Mouse (Mus musculus) embryonic facial prominence, embryonic 14.5 days (tissue): ENCODE results near the gene Amhr2. TPM values are rescaled to one million over a fixed set of nuclear protein-coding genes. Genes with fewer than 3 reads are reported as not detected.

Experiments
- ATAC-seq: fragments of 200-750 bp; cut with Nextera tagmentation; 2 replicates; pipeline ENCODE4 v1.8.0; 2017; ENCODE audit warnings: low read depth, moderate number of reproducible peaks, moderate TSS enrichment
- DNase-seq: peaks from one replicate; pipeline ENCODE4 v3.0.0-alpha.2; 2015; ENCODE audit warnings: low spot score
- H3K27ac ChIP-seq: fragments of 300-500 bp; sonication (generic); replicated peaks from 2 replicates; pipeline ENCODE4 v1.5.1; 2014; ENCODE audit warnings: low read depth, mild to moderate bottlenecking, low read length, moderate library complexity
- H3K27me3 ChIP-seq: fragments of 300-500 bp; sonication (generic); replicated peaks from 2 replicates; pipeline ENCODE4 v1.6.1; 2014; ENCODE audit warnings: low read length; ENCODE audit not compliant: control insufficient read depth, insufficient read depth
- H3K36me3 ChIP-seq: fragments of 300-500 bp; sonication (generic); 2 replicates; pipeline ENCODE4 v1.6.1; 2014; ENCODE audit warnings: low read length, mixed read lengths; ENCODE audit not compliant: control insufficient read depth, insufficient read depth
- H3K4me1 ChIP-seq: fragments of 300-500 bp; sonication (generic); 2 replicates; pipeline ENCODE4 v1.6.1; 2014; ENCODE audit warnings: antibody characterized with exemption, low read length; ENCODE audit not compliant: control insufficient read depth, insufficient read depth
- H3K4me2 ChIP-seq: fragments of 300-500 bp; sonication (generic); 2 replicates; pipeline ENCODE4 v1.6.1; 2014; ENCODE audit warnings: low read depth, mild to moderate bottlenecking, low read length, moderate library complexity, mixed read lengths
- H3K4me3 ChIP-seq: fragments of 300-500 bp; sonication (generic); 2 replicates; pipeline ENCODE4 v1.5.1; 2014; ENCODE audit warnings: low read depth, mild to moderate bottlenecking, low read length
- H3K9ac ChIP-seq: fragments of 300-500 bp; sonication (generic); 2 replicates; pipeline ENCODE4 v1.6.1; 2014; ENCODE audit warnings: low read depth, mild to moderate bottlenecking, low read length, moderate library complexity, mixed read lengths
- H3K9me3 ChIP-seq: fragments of 300-500 bp; sonication (generic); 2 replicates; pipeline ENCODE4 v1.6.1; 2016; ENCODE audit warnings: low read length; ENCODE audit not compliant: control insufficient read depth
- WGBS: fragments of 180-500 bp; shearing (Covaris S2); extraction: QIAGEN DNeasy Blood & Tissue Kit; methylation state at CpG from one replicate; pipeline ENCODE4 v1.1.7; 2014; 5-methylcytosine and 5-hydroxymethylcytosine counted together
- polyA plus RNA-seq: library from polyadenylated mRNA; unstranded; fragments of >200 nt; fragmentation: Nextera tagmentation; extraction: Ambion mirVana; gene quantifications from 2 replicates; pipeline ENCODE4 v1.2.1, GENCODE M21; 2014

Amhr2 gene
- polyA plus RNA-seq, 1 experiment from 2014 or later: 0.96 TPM

GRCm38 (mm10) chr15:102442490-102442889 is 2.7 kb upstream of the Amhr2 start:
- 52% methylated on average over 2 of the region's 2 CpGs for WGBS
- Histone ChIP-seq H3K4me3 (no peak overlapping the region), H3K36me3 (peaks cover 12% of the 10 kb centered on the region; the same call in 1 of the 2 replicates), H3K9ac (no peak overlapping the region), H3K27me3 (no peaks in the 10 kb centered on the region), H3K9me3 (no peaks in the 10 kb centered on the region), H3K27ac (no peak overlapping the region), H3K4me1 (no peaks in the 10 kb centered on the region), H3K4me2 (no peak overlapping the region)
- ATAC-seq (peak; percentile 60; the same call in 1 of the 2 replicates), DNase-seq (peak; percentile 81)

DNA sequence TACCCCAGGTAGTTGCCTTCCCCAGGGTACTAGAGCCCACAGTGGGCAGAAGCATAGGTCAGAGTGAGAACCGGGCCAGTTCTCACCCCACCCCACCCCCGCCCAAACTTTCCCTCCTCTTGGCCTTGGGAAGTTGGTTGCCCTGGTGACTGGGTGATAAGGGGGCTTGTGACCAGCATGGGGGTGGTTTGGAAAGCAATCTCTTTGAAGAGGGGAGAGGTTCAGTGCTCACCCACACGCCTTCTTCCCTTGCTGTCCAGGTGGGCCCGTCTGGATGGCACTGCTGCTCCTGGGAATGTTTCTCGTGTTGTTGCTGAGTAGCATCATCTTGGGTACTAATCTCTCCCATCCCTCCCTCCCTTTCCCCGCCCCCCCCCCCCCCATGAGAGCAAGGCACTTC is 1.3 kb downstream of the Amhr2 start:
- ATAC-seq: no peak

DNA sequence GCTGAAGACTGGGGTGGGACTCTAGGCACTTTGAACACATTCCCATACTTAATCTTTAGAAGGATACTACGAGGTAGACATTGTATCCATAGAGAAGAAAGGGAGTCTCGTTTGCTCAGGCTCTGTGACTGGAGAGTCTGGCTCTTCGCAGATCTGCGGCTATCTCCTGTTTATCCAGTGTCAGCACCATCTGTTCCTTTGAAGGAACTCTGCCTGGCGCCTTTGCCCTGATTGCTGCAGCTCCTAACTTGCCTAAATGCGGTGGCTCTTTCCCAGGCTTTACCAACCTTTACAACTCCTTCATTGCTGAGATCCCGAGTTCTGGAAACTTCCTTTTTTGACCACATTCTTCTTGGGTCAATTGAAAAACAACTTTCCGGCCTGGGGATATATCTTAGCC is 4.2 kb downstream of the Amhr2 start:
- DNase-seq: no peak
- Histone ChIP-seq H3K4me3 (no peak overlapping the region), H3K27ac (no peak overlapping the region), H3K9ac (no peak overlapping the region), H3K4me2 (no peak overlapping the region), H3K9me3 (no peaks in the 10 kb centered on the region), H3K4me1 (no peaks in the 10 kb centered on the region), H3K27me3 (no peaks in the 10 kb centered on the region), H3K36me3 (no peaks in the 10 kb centered on the region)
- 62% methylated on average over 8 of the region's 8 CpGs for WGBS
- no peak for ATAC-seq

More for the DNA sequence above, 1.3 kb downstream of the Amhr2 start:
- Histone ChIP-seq H3K4me3 (no peak overlapping the region), H3K27me3 (no peaks in the 10 kb centered on the region), H3K36me3 (no peaks in the 10 kb centered on the region), H3K9me3 (no peaks in the 10 kb centered on the region), H3K4me2 (no peak overlapping the region), H3K27ac (no peak overlapping the region), H3K9ac (no peak overlapping the region), H3K4me1 (no peaks in the 10 kb centered on the region)
- DNase-seq: no peak
- whole genome bisulfite sequencing: 58% methylated on average over 5 of the region's 6 CpGs

GRCm38 (mm10) chr15:102450928-102451327 is 5.8 kb downstream of the Amhr2 start:
- DNase-seq (no peak), ATAC-seq (no peak)
- Histone ChIP-seq H3K27me3 (no peaks in the 10 kb centered on the region), H3K9ac (no peak overlapping the region), H3K4me1 (no peaks in the 10 kb centered on the region), H3K27ac (no peak overlapping the region), H3K4me3 (no peak overlapping the region), H3K4me2 (no peak overlapping the region), H3K36me3 (no peaks in the 10 kb centered on the region), H3K9me3 (no peaks in the 10 kb centered on the region)
- 37% methylated on average over 7 of the region's 7 CpGs for WGBS

DNA sequence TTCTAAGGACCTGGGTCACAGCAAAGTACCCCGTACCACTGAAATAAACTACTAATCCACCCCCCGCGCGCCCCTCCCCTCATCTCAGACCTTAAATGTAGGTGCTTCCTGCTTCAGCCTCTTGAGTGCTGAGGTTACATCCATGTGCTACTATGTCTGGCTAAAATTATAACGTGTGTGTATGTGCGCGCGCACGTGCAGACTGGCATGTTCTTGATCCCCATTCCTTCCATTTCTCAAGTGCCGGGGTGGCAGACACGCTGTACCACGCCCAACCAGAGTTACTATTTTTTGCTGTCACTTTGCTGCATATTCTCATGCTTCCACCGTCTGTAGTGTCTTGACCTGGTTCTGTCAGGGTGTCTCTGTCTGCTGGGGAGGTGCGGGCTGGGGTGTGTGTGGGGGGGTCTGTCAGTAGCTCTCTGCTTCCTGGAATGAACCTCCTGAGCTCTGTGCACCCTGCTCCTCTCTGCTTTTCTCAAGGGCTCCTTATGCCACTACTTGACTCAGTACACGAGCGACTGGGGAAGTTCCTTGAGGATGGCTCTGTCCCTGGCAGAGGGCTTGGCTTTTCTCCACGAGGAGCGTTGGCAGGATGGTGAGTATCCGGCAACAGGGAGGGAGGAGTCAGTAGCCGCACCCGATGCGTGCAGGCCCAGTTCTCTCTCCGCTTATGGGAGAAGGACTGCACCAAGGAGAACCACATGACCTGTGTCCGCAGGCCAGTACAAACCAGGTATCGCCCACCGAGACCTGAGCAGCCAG is 6.7 kb downstream of the Amhr2 start:
- no peak for DNase-seq

GRCm38 (mm10) chr15:102455993-102456392 is 10.8 kb downstream of the Amhr2 start:
- H3K4me3 ChIP-seq: no peak overlapping the region
- ATAC-seq (no peak), DNase-seq (peak; percentile 12)
- WGBS: 36% methylated on average over 6 of the region's 6 CpGs
- H3K27me3 ChIP-seq: no peaks in the 10 kb centered on the region
- no peaks in the 10 kb centered on the region for H3K4me1 ChIP-seq
- no peak overlapping the region for H3K4me2 ChIP-seq
- H3K36me3 ChIP-seq: no peaks in the 10 kb centered on the region
- H3K9me3 ChIP-seq: no peaks in the 10 kb centered on the region
- H3K27ac ChIP-seq: no peak overlapping the region
- H3K9ac ChIP-seq: no peak overlapping the region

More for the DNA sequence above, 6.7 kb downstream of the Amhr2 start:
- WGBS: 76% methylated on average over 26 of the region's 26 CpGs
- Histone ChIP-seq H3K4me2 (no peak overlapping the region), H3K36me3 (no peaks in the 10 kb centered on the region), H3K4me1 (no peaks in the 10 kb centered on the region), H3K27ac (no peak overlapping the region), H3K4me3 (no peak overlapping the region), H3K27me3 (no peaks in the 10 kb centered on the region), H3K9ac (no peak overlapping the region), H3K9me3 (no peaks in the 10 kb centered on the region)
- ATAC-seq: no peak

GRCm38 (mm10) chr15:102458050-102458736 is 13.0 kb downstream of the Amhr2 start:
- Histone ChIP-seq H3K27me3 (no peaks in the 10 kb centered on the region), H3K36me3 (0 out of 2 replicates have a peak, but pooled peaks cover 1% of the 10 kb centered on the region), H3K27ac (no peak overlapping the region), H3K9ac (peak overlapping the region; percentile 51; the same call in 1 of the 2 replicates), H3K9me3 (no peaks in the 10 kb centered on the region), H3K4me1 (no peaks in the 10 kb centered on the region), H3K4me2 (peak overlapping the region; percentile 49), H3K4me3 (peak overlapping the region; percentile 39; the same call in 1 of the 2 replicates)
- WGBS: 68% methylated on average over 5 of the region's 5 CpGs
- DNase-seq: no peak
- no peak for ATAC-seq

DNA sequence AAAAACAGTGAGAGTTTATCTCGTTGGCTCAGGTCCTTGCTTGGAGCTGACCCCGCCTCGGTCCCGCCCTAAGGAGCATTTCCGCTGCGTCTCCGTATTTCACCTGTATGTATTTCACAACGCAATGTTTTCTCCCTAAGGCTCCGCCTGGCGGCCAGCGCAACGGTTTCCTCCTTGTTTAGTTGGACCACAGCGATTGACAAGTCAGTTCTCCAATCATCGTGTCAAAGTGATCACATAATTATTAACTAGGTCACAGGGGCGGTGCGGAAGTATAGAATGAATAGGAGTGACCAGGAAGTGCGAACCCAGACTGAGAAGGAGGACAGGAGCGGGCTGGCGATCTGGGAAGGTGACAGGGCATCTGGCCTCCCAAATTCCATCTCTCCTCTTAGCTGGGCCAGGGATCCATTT is 13.7 kb downstream of the Amhr2 start, which contains the start of gene Prr13:
Gene Prr13 (plus strand): TSS at position 125 of the 414 bp plus-strand sequence.
- Histone ChIP-seq H3K27ac (no peak within 1 kb of the TSS), H3K9me3 (no peaks in the 10 kb centered on the region), H3K4me2 (peak within 1 kb of the TSS; percentile 49), H3K4me3 (peak within 1 kb of the TSS; percentile 39), H3K4me1 (no peaks in the 10 kb centered on the region), H3K36me3 (0 out of 2 replicates have a peak, but pooled peaks cover 4% of the 10 kb centered on the region), H3K27me3 (no peaks in the 10 kb centered on the region), H3K9ac (peak within 1 kb of the TSS; percentile 51)
- DNase-seq (peak; percentile 98), ATAC-seq (peak; percentile 91)
- WGBS: under 1% methylated on average over 19 of the region's 19 CpGs
